Mouse (Mus musculus) Patski (cell line): ENCODE results near the gene Rxfp4. TPM values are rescaled to one million over a fixed set of nuclear protein-coding genes. Genes with fewer than 3 reads are reported as not detected.

Experiments used
- ATAC-seq: fragments of 100-300 bp; one replicate; pipeline ENCODE4 v1.8.0; 2021
- CTCF ChIA-PET: fragments of 350-600 bp; sonication (Branson Sonifier 250); formaldehyde crosslinking; loops from one replicate; lab custom pipeline; 2022; ENCODE audit warnings: inconsistent platforms; lab: Charles Lee
- POLR2A ChIA-PET: fragments of 350-600 bp; sonication (Branson Sonifier 250); formaldehyde crosslinking; loops from one replicate; lab custom pipeline; 2022; ENCODE audit warnings: antibody characterized with exemption, inconsistent platforms; lab: Charles Lee
- DNase-seq: peaks from one replicate; pipeline ENCODE4 v3.0.0-alpha.2; 2011; ENCODE audit warnings: low read depth, low spot score
- H3K27me3 ChIP-seq: fragments of 371-371 bp; one replicate; pipeline ENCODE4 v1.5.1; 2021
- CTCF ChIP-seq: fragments of 100-300 bp; IDR thresholded peaks from one replicate; pipeline ENCODE4 v1.5.1; 2021
- in situ Hi-C: fragments of 300-500 bp; cut with MboI; formaldehyde crosslinking; loops from 3 replicates; pipeline ENCODE4 v1.11.1; 2018; ENCODE audit warnings: low pct_unique_long_range_greater_than_20kb, mixed read lengths
- polyA plus RNA-seq: library from polyadenylated mRNA; unstranded; gene quantifications from one replicate; pipeline ENCODE4 v1.2.3, GENCODE M21; 2021

Gene Rxfp4
- polyA plus RNA-seq = not detected

- ATAC-seq = no peak
- POLR2A ChIA-PET = interaction anchor here (1.0 to 1.6 kb wide), 2 partner anchors 12 to 61 kb away, joined by 3 to 4 read pairs; no protein-coding TSS in a partner anchor
- in situ Hi-C loops = no loop called here
Observed at GRCm38 (mm10) chr3:88652846-88653515, at the start of gene Rxfp4. TSS of gene Rxfp4 (minus strand) at chr3:88653142.

GRCm38 (mm10) chr3:88701222-88701621 is 48.3 kb upstream of the Rxfp4 start:
- ChIA-PET POLR2A (interaction anchor here (0.6 to 0.8 kb wide), 2 partner anchors 18 to 26 kb away, joined by 3 to 5 read pairs; no protein-coding TSS in a partner anchor), CTCF (interaction anchor here (1.0 to 9.0 kb wide), 4 partner anchors 12 to 43 kb away, joined by 3 to 92 read pairs (median 3); partner anchors contain the start of gene Rit1)
- no peak for TF ChIP-seq CTCF
- H3K27me3 ChIP-seq = no peaks in the 10 kb centered on the region
- ATAC-seq (no peak), DNase-seq (no peak)
- in situ Hi-C loops = no loop called here

More at GRCm38 (mm10) chr3:88652846-88653515, at the start of gene Rxfp4:
- no peak for TF ChIP-seq CTCF
- DNase-seq = no peak
- H3K27me3 ChIP-seq = peaks cover 4% of the 10 kb centered on the region
- CTCF ChIA-PET = interaction anchor here (0.9 to 2.0 kb wide), 3 partner anchors 40 to 47 kb away, joined by 3 to 5 read pairs (median 3); partner anchors contain the start of gene Arhgef2

GRCm38 (mm10) chr3:88700247-88700646 is 47.3 kb upstream of the Rxfp4 start:
- no peak for DNase-seq
- no peak for ATAC-seq
- in situ Hi-C loops = no loop called here
- no peaks in the 10 kb centered on the region for H3K27me3 ChIP-seq
- POLR2A ChIA-PET = no interaction called here
- no peak for TF ChIP-seq CTCF
- CTCF ChIA-PET = interaction anchor here (0.9 to 9.0 kb wide), 4 partner anchors 11 to 57 kb away, joined by 3 to 92 read pairs (median 3); partner anchors contain the start of gene Rit1

- CTCF ChIA-PET = interaction anchor here (1.0 to 9.0 kb wide), 4 partner anchors 10 to 91 kb away, joined by 3 to 92 read pairs (median 4); partner anchors contain the start of gene Rit1
Observed at GRCm38 (mm10) chr3:88698834-88699233, 45.9 kb upstream of the Rxfp4 start.

DNA sequence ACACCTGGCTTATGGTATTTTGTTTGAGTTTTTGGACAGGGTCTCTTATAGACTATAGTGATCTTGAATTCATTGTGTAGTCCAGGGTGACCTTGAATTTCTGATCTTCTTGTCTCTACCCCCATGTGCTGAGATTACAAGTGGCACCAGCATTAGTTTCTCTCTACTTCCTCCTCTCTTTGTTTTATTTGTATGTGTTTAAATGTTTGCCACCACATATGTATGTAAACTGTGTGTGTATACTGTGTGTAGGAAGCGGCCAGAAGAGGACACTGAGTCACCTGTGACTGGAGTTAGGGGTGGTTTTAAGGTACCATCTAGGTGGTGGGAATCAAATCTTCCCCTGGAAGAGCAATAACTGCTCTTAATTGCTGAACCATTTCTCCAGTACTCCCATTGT is 45.1 kb upstream of the Rxfp4 start:
- CTCF ChIA-PET = interaction anchor here (1.5 to 9.0 kb wide), 3 partner anchors 10 to 91 kb away, joined by 4 to 92 read pairs (median 4); partner anchors contain the start of gene Rit1
- no peak for DNase-seq
- POLR2A ChIA-PET = no interaction called here
- no peak for TF ChIP-seq CTCF
- no peak for ATAC-seq
- no peaks in the 10 kb centered on the region for H3K27me3 ChIP-seq
- in situ Hi-C loops = loop anchor here (25.0 kb wide), 1 partner anchor 514 kb away; the partner anchor contains the start of genes Gba and Thbs3

More at GRCm38 (mm10) chr3:88698834-88699233, 45.9 kb upstream of the Rxfp4 start:
- DNase-seq (no peak), ATAC-seq (no peak)
- H3K27me3 ChIP-seq = no peaks in the 10 kb centered on the region
- no peak for TF ChIP-seq CTCF
- in situ Hi-C loops = loop anchor here (25.0 kb wide), 1 partner anchor 513 kb away; the partner anchor contains the start of genes Gba and Thbs3
- POLR2A ChIA-PET = no interaction called here

GRCm38 (mm10) chr3:88695545-88695944 is 42.6 kb upstream of the Rxfp4 start:
- H3K27me3 ChIP-seq = no peaks in the 10 kb centered on the region

DNA sequence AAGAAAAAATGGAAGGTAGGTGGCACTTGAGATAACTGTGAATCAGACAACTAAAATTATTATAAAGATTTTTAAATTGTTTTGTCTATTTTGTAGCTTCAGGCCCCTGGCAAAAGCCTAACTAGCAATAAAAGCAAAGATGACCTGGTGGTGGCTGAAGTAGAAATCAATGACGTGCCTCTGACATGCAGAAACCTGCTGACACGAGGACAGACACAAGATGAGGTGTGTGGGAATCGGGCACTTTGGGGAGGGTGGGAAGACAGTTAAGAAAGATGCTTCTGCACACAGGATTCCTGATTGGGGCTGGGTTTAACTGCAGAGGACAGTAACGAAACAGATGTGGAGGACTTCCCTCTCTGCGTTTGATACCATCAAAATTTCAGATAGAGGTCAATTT is 36.1 kb upstream of the Rxfp4 start:
- no peak for TF ChIP-seq CTCF
- H3K27me3 ChIP-seq = no peaks in the 10 kb centered on the region
- CTCF ChIA-PET = interaction anchor here (1.1 to 2.1 kb wide), 5 partner anchors 10 to 25 kb away, joined by 3 to 6 read pairs (median 4); no protein-coding TSS in a partner anchor
- in situ Hi-C loops = loop anchor here (25.0 kb wide), 1 partner anchor 523 kb away; the partner anchor contains the start of genes Gba and Thbs3
- ATAC-seq (no peak), DNase-seq (no peak)
- POLR2A ChIA-PET = no interaction called here

More at GRCm38 (mm10) chr3:88695545-88695944, 42.6 kb upstream of the Rxfp4 start:
- POLR2A ChIA-PET = no interaction called here
- no peak for ATAC-seq
- CTCF ChIA-PET = interaction anchor here (1.2 to 1.4 kb wide), 2 partner anchors 29 to 57 kb away, joined by 3 to 6 read pairs; no protein-coding TSS in a partner anchor
- TF ChIP-seq CTCF = peak; percentile 22
- DNase-seq = no peak
- in situ Hi-C loops = loop anchor here (25.0 kb wide), 1 partner anchor 517 kb away; the partner anchor contains the start of genes Gba and Thbs3

GRCm38 (mm10) chr3:88686734-88687611 is 34.0 kb upstream of the Rxfp4 start:
- no peaks in the 10 kb centered on the region for H3K27me3 ChIP-seq
- in situ Hi-C loops = loop anchor here (25.0 kb wide), 1 partner anchor 525 kb away; the partner anchor contains the start of genes Gba and Thbs3
- CTCF ChIA-PET = interaction anchor here (0.7 to 2.1 kb wide), 4 partner anchors 10 to 169 kb away, joined by 3 to 6 read pairs (median 4); no protein-coding TSS in a partner anchor
- DNase-seq (no peak), ATAC-seq (no peak)
- POLR2A ChIA-PET = interaction anchor here (0.7 to 1.3 kb wide), 5 partner anchors 11 to 69 kb away, joined by 3 to 5 read pairs (median 3); no protein-coding TSS in a partner anchor
- TF ChIP-seq CTCF = no peak

- in situ Hi-C loops = loop anchor here (25.0 kb wide), 1 partner anchor 526 kb away; the partner anchor contains the start of genes Gba and Thbs3
- ChIA-PET CTCF (interaction anchor here (0.8 to 2.3 kb wide), 4 partner anchors 10 to 53 kb away, joined by 3 to 11 read pairs (median 4); no protein-coding TSS in a partner anchor), POLR2A (interaction anchor here (0.7 to 1.3 kb wide), 6 partner anchors 10 to 70 kb away, joined by 3 to 5 read pairs (median 3); no protein-coding TSS in a partner anchor)
- DNase-seq = no peak
- no peaks in the 10 kb centered on the region for H3K27me3 ChIP-seq
- peak; percentile 51 for ATAC-seq
- no peak for TF ChIP-seq CTCF
Observed at GRCm38 (mm10) chr3:88685958-88686451, 33.1 kb upstream of the Rxfp4 start.
